Mouse (Mus musculus): Measurements from ENCODE around the gene Sfxn2. TPM values are rescaled to one million over a fixed set of nuclear protein-coding genes. Genes with fewer than 3 reads are reported as not detected.

Gene Sfxn2
- total RNA-seq (2012; rRNA removed) (16.1 and 20.3 TPM in 2 replicates), polyA plus RNA-seq (2012; ENCODE audit: insufficient read depth in 1 of 2, insufficient read length in 2 of 2, low read depth in 1 of 2, low replicate concordance in 2 of 2, missing spikeins in 1 of 2) (10 to 100 TPM; 21.2 to 36.6 TPM)

GRCm38 (mm10) chr19:46572951-46573937, at the start of gene Sfxn2, which contains the start of gene Arl3:
Gene Sfxn2 (plus strand): TSS chr19:46573365.
Gene Arl3 (minus strand): TSS chr19:46573198.
- H3K9me3 ChIP-seq (replicated peaks; ENCODE audit: insufficient read depth, low read length): no peaks in the 10 kb centered on the region
- peaks cover 8 to 15% of the 10 kb centered on the region in 2 experiments for H3K4me1 ChIP-seq (ENCODE audit: control insufficient read depth in 1 of 2, insufficient read depth in 2 of 2, low read length in 2 of 2)
- TF ChIP-seq JUND (IDR thresholded peaks at IDR 0.05; ENCODE audit: low read depth, low read length) (no peak), POLR2A (IDR thresholded peaks at IDR 0.05; ENCODE audit: control insufficient read depth in 1 of 2, insufficient read depth in 1 of 2, low read depth in 1 of 2, low read length in 2 of 2, poor library complexity in 1 of 2) (peak; percentile 94 to 99), TBP (IDR thresholded peaks at IDR 0.05; ENCODE audit: low read depth, low read length) (peak; percentile 87), NRF1 (IDR thresholded peaks at IDR 0.05; ENCODE audit: insufficient read depth, low read depth, low read length, poor library complexity, severe bottlenecking) (peak; percentile 90), POLR2AphosphoS5 (IDR thresholded peaks at IDR 0.05; ENCODE audit: borderline replicate concordance, low read depth, low read length) (0 out of 2 replicates have a peak, but pooled peaks have one; percentile 30), MAZ (IDR thresholded peaks at IDR 0.05; ENCODE audit: low read depth, low read length) (peak; percentile 92), BHLHE40 (IDR thresholded peaks at IDR 0.05; ENCODE audit: borderline replicate concordance, low read depth, low read length) (0 out of 2 replicates have a peak, but pooled peaks have one; percentile 40), UBTF (IDR thresholded peaks at IDR 0.05; ENCODE audit: borderline replicate concordance, insufficient read depth, low read depth, low read length) (0 out of 2 replicates have a peak, but pooled peaks have one; percentile 55), POLR2AphosphoS2 (IDR thresholded peaks at IDR 0.05; ENCODE audit: low read length) (peak; percentile 89), GATA1 (IDR thresholded peaks at IDR 0.05; ENCODE audit: low read depth, low read length) (no peak), CTCF (IDR thresholded peaks at IDR 0.05 in 2 of 3, conservative IDR thresholded peaks at IDR 0.05 in 1 of 3; ENCODE audit: control insufficient read depth in 1 of 3, insufficient read depth in 1 of 3, low read depth in 2 of 3, low read length in 3 of 3, poor library complexity in 1 of 3, severe bottlenecking in 1 of 3) (peak in 2 of 3 experiments; percentile 22 to 23; a peak in 3 of 6 replicates), MXI1 (IDR thresholded peaks at IDR 0.05; ENCODE audit: low read depth, low read length) (peak; percentile 87), CHD1 (IDR thresholded peaks at IDR 0.05; ENCODE audit: low read depth, low read length) (no peak), HCFC1 (IDR thresholded peaks at IDR 0.05; ENCODE audit: low read depth, low read length) (peak; percentile 68), MAFK (IDR thresholded peaks at IDR 0.05; ENCODE audit: borderline replicate concordance, low read depth, low read length) (no peak), MEF2A (IDR thresholded peaks at IDR 0.05; ENCODE audit: extremely low read depth, insufficient replicate concordance, low read depth, low read length, poor library complexity, severe bottlenecking) (no peak), EP300 (IDR thresholded peaks at IDR 0.05; ENCODE audit: low read depth in 1 of 2, low read length in 2 of 2) (no peak), ZNF384 (IDR thresholded peaks at IDR 0.05; ENCODE audit: low read depth, low read length) (no peak), GABPA (IDR thresholded peaks at IDR 0.05; ENCODE audit: low read depth, low read length) (no peak), E2F4 (IDR thresholded peaks at IDR 0.05; ENCODE audit: borderline replicate concordance, low read depth, low read length) (no peak; the same call in 1 of the 2 replicates), TCF12 (IDR thresholded peaks at IDR 0.05; ENCODE audit: low read depth, low read length) (peak; percentile 59), ELF1 (IDR thresholded peaks at IDR 0.05; ENCODE audit: low read depth, low read length) (peak; percentile 72), NELFE (IDR thresholded peaks at IDR 0.05; ENCODE audit: low read depth, low read length) (peak; percentile 95), MAX (IDR thresholded peaks at IDR 0.05; ENCODE audit: low read length) (peak; percentile 85), ZMIZ1 (IDR thresholded peaks at IDR 0.05; ENCODE audit: low read depth, low read length) (peak; percentile 91; the same call in 1 of the 2 replicates), RAD21 (IDR thresholded peaks at IDR 0.05; ENCODE audit: low read depth, low read length) (no peak), RCOR1 (IDR thresholded peaks at IDR 0.05; ENCODE audit: low read depth, low read length) (no peak; the same call in 1 of the 2 replicates), SIN3A (IDR thresholded peaks at IDR 0.05; ENCODE audit: low read length) (peak; percentile 91), USF1 (IDR thresholded peaks at IDR 0.05; ENCODE audit: low read depth, low read length) (peak; percentile 92), MYC (IDR thresholded peaks at IDR 0.05; ENCODE audit: low read depth, low read length) (peak; percentile 82), USF2 (IDR thresholded peaks at IDR 0.05; ENCODE audit: borderline replicate concordance in 1 of 2, insufficient read depth in 1 of 2, low read depth in 1 of 2, low read length in 2 of 2) (no peak), ETS1 (IDR thresholded peaks at IDR 0.05; ENCODE audit: low read depth, low read length) (peak; percentile 48; the same call in 1 of the 2 replicates), ZC3H11A (IDR thresholded peaks at IDR 0.05; ENCODE audit: low read depth, low read length) (no peak)

More at GRCm38 (mm10) chr19:46572951-46573937, at the start of gene Sfxn2, which contains the start of gene Arl3:
- Histone ChIP-seq H3K27ac (ENCODE audit: control insufficient read depth, low read depth, low read length) (peak within 1 kb of the TSS; percentile 47), H3K27me3 (ENCODE audit: control insufficient read depth in 1 of 2, insufficient read depth in 2 of 2, low read length in 2 of 2) (no peaks in the 10 kb centered on the region), H3K4me3 (ENCODE audit: control insufficient read depth in 1 of 2, insufficient read depth in 1 of 2, low read depth in 2 of 2, low read length in 2 of 2) (peak within 1 kb of the TSS; percentile 73 to 81), H3K36me3 (ENCODE audit: control insufficient read depth in 1 of 2, insufficient read depth in 2 of 2, low read length in 2 of 2) (peaks cover 0 to 19% of the 10 kb centered on the region in 2 experiments; a peak in 2 of 4 replicates), H3K79me2 (ENCODE audit: control insufficient read depth, insufficient read depth, low read length, poor library complexity) (peaks cover 5% of the 10 kb centered on the region), H3K9ac (ENCODE audit: control insufficient read depth, low read depth, low read length, poor library complexity, severe bottlenecking) (peak within 1 kb of the TSS; percentile 68)
- peak; percentile 100 for DNase-seq (ENCODE audit: low read depth, low spot score)

Data from MEL (cell line).